Mouse (Mus musculus) ES-Bruce4 (cell line): ENCODE measurements around the gene Ankrd40. TPM values are rescaled to one million over a fixed set of nuclear protein-coding genes. Genes with fewer than 3 reads are reported as not detected.

Experiments used
- H3K27ac ChIP-seq: 2 replicates; pipeline ENCODE4 v1.5.1; 2012; ENCODE audit warnings: low read length, inconsistent platforms; ENCODE audit not compliant: insufficient read depth
- H3K27me3 ChIP-seq: 2 replicates; pipeline ENCODE4 v1.6.1; 2012; ENCODE audit warnings: mild to moderate bottlenecking, low read length, inconsistent platforms; ENCODE audit not compliant: control insufficient read depth, poor library complexity, insufficient read depth, severe bottlenecking
- H3K36me3 ChIP-seq: 2 replicates; pipeline ENCODE4 v1.6.1; 2012; ENCODE audit warnings: inconsistent platforms, mild to moderate bottlenecking, low read length, moderate library complexity; ENCODE audit not compliant: control insufficient read depth, poor library complexity, insufficient read depth, severe bottlenecking
- H3K4me1 ChIP-seq: one replicate; pipeline ENCODE4 v1.8.1; 2011; ENCODE audit warnings: low read length; ENCODE audit not compliant: control insufficient read depth, insufficient read depth
- H3K4me3 ChIP-seq: 2 replicates; pipeline ENCODE4 v1.5.1; 2011; ENCODE audit warnings: low read depth, mild to moderate bottlenecking, low read length
- H3K9ac ChIP-seq: 2 replicates; pipeline ENCODE4 v1.6.1; 2012; ENCODE audit warnings: low read depth, mild to moderate bottlenecking, inconsistent platforms; ENCODE audit not compliant: poor library complexity, severe bottlenecking
- H3K9me3 ChIP-seq: replicated peaks from 2 replicates; pipeline ENCODE4 v1.6.1; 2012; ENCODE audit warnings: mild to moderate bottlenecking, low read length, inconsistent platforms; ENCODE audit not compliant: control insufficient read depth, poor library complexity, insufficient read depth, severe bottlenecking
- CTCF ChIP-seq: IDR thresholded peaks from one replicate; pipeline ENCODE4 v1.8.1; 2011; ENCODE audit warnings: low read depth, low read length
- EP300 ChIP-seq: IDR thresholded peaks from 2 replicates; pipeline ENCODE4 v1.6.1; 2011; ENCODE audit warnings: low read depth, low read length; ENCODE audit not compliant: insufficient read depth
- POLR2A ChIP-seq: IDR thresholded peaks from one replicate; pipeline ENCODE4 v1.8.1; 2011; ENCODE audit warnings: low read length; ENCODE audit not compliant: insufficient read depth
- polyA plus RNA-seq: library from polyadenylated mRNA; stranded (reverse); fragments of >200 nt; gene quantifications from 2 replicates; pipeline ENCODE4 v1.2.4, GENCODE M21; 2011; ENCODE audit warnings: low read depth; ENCODE audit not compliant: missing spikeins, insufficient read depth, insufficient read length

Ankrd40 gene
- polyA plus RNA-seq: 51.7 and 66.3 TPM in 2 replicates

GRCm38 (mm10) chr11:94327693-94328643, at the start of gene Ankrd40:
Gene Ankrd40, plus strand, starts transcription at chr11:94328001.
- Histone ChIP-seq H3K27ac (peak within 1 kb of the TSS; percentile 86), H3K9ac (peak within 1 kb of the TSS; percentile 96), H3K27me3 (no peaks in the 10 kb centered on the region), H3K4me1 (no peaks in the 10 kb centered on the region), H3K9me3 (no peaks in the 10 kb centered on the region), H3K36me3 (no peaks in the 10 kb centered on the region), H3K4me3 (peak within 1 kb of the TSS; percentile 80)
- TF ChIP-seq POLR2A (no peak), CTCF (no peak), EP300 (no peak)

GRCm38 (mm10) chr11:94281199-94282181, 46.3 kb upstream of the Ankrd40 start, which contains the start of gene Gm21885:
Gene Gm21885, plus strand, starts transcription at chr11:94281873.
- no peaks in the 10 kb centered on the region for H3K9me3 ChIP-seq
- H3K4me3 ChIP-seq: no peak within 1 kb of the TSS
- no peaks in the 10 kb centered on the region for H3K4me1 ChIP-seq
- H3K9ac ChIP-seq: no peak within 1 kb of the TSS
- TF ChIP-seq POLR2A (no peak), EP300 (no peak), CTCF (no peak)
- no peaks in the 10 kb centered on the region for H3K27me3 ChIP-seq
- H3K27ac ChIP-seq: no peak within 1 kb of the TSS
- no peaks in the 10 kb centered on the region; the same call in 1 of the 2 replicates for H3K36me3 ChIP-seq

- Histone ChIP-seq H3K4me3 (no peak overlapping the region), H3K9ac (no peak overlapping the region), H3K27ac (no peak overlapping the region), H3K36me3 (no peaks in the 10 kb centered on the region; the same call in 1 of the 2 replicates), H3K9me3 (no peaks in the 10 kb centered on the region), H3K27me3 (no peaks in the 10 kb centered on the region), H3K4me1 (no peaks in the 10 kb centered on the region)
- TF ChIP-seq POLR2A (no peak), CTCF (no peak), EP300 (no peak)
These were observed 45.5 kb upstream of the Ankrd40 start for GRCm38 (mm10) chr11:94282291-94282690.

GRCm38 (mm10) chr11:94283536-94284099, 44.2 kb upstream of the Ankrd40 start:
- H3K27ac ChIP-seq: no peak overlapping the region
- no peak overlapping the region for H3K4me3 ChIP-seq
- H3K27me3 ChIP-seq: no peaks in the 10 kb centered on the region
- no peaks in the 10 kb centered on the region for H3K9me3 ChIP-seq
- TF ChIP-seq EP300 (no peak), CTCF (no peak), POLR2A (no peak)
- H3K9ac ChIP-seq: no peak overlapping the region
- H3K4me1 ChIP-seq: no peaks in the 10 kb centered on the region
- peaks cover 9% of the 10 kb centered on the region for H3K36me3 ChIP-seq

GRCm38 (mm10) chr11:94285886-94286574, 41.8 kb upstream of the Ankrd40 start:
- Histone ChIP-seq H3K4me3 (no peak overlapping the region), H3K4me1 (no peaks in the 10 kb centered on the region), H3K9ac (no peak overlapping the region), H3K36me3 (peaks cover 32% of the 10 kb centered on the region), H3K27me3 (no peaks in the 10 kb centered on the region), H3K27ac (no peak overlapping the region), H3K9me3 (no peaks in the 10 kb centered on the region)
- no peak for TF ChIP-seq POLR2A
- no peak for TF ChIP-seq CTCF
- no peak for TF ChIP-seq EP300
